Mouse (Mus musculus) liver, adult 2 months (tissue): ENCODE data around the gene Ireb2.

Experiments used
- CTCF ChIP-seq: fragments of 200-500 bp; IDR thresholded peaks from 2 replicates; pipeline ENCODE4 v1.5.1; 2011; ENCODE audit warnings: low read depth, low read length, control low read depth
- POLR2A ChIP-seq: fragments of 200-500 bp; IDR thresholded peaks from 2 replicates; pipeline ENCODE4 v1.6.1; 2011; ENCODE audit warnings: low read length, control low read depth; ENCODE audit not compliant: insufficient read depth; ENCODE audit errors: extremely low read depth

GRCm38 (mm10) chr9:54944467-54944866 lies 80.9 kb downstream of the Ireb2 start:
- TF ChIP-seq CTCF = peak; percentile 51
- no peak for TF ChIP-seq POLR2A
